Mouse (Mus musculus) lung, embryonic 15.5 days (tissue): ENCODE data around the gene Rarb. TPM values are rescaled to one million over a fixed set of nuclear protein-coding genes. Genes with fewer than 3 reads are reported as not detected.

Experiments
- ATAC-seq: fragments of 200-750 bp; cut with Nextera tagmentation; 2 replicates; pipeline ENCODE4 v1.8.0; 2017; ENCODE audit warnings: moderate number of reproducible peaks, borderline replicate concordance; ENCODE audit not compliant: low FRiP score, low TSS enrichment; ENCODE audit errors: extremely low read depth
- H3K27ac ChIP-seq: fragments of 300-500 bp; sonication (generic); 2 replicates; pipeline ENCODE4 v1.5.1; 2015; ENCODE audit warnings: moderate library complexity, mild to moderate bottlenecking, inconsistent platforms
- H3K27me3 ChIP-seq: fragments of 300-500 bp; sonication (generic); 2 replicates; pipeline ENCODE4 v1.6.1; 2015; ENCODE audit warnings: inconsistent platforms
- H3K36me3 ChIP-seq: fragments of 300-500 bp; sonication (generic); 2 replicates; pipeline ENCODE4 v1.6.1; 2015; ENCODE audit warnings: inconsistent platforms
- H3K4me1 ChIP-seq: fragments of 300-500 bp; sonication (generic); 2 replicates; pipeline ENCODE4 v1.6.1; 2015; ENCODE audit warnings: inconsistent platforms
- H3K4me2 ChIP-seq: fragments of 300-500 bp; sonication (generic); 2 replicates; pipeline ENCODE4 v1.6.1; 2015; ENCODE audit warnings: inconsistent platforms, mild to moderate bottlenecking, moderate library complexity
- H3K4me3 ChIP-seq: fragments of 300-500 bp; sonication (generic); 2 replicates; pipeline ENCODE4 v1.5.1; 2015; ENCODE audit warnings: mild to moderate bottlenecking, inconsistent platforms
- H3K9ac ChIP-seq: fragments of 300-500 bp; sonication (generic); 2 replicates; pipeline ENCODE4 v1.6.1; 2015; ENCODE audit warnings: inconsistent platforms
- H3K9me3 ChIP-seq: fragments of 300-500 bp; sonication (generic); 2 replicates; pipeline ENCODE4 v1.6.1; 2016; ENCODE audit warnings: inconsistent platforms
- WGBS: fragments of 180-500 bp; shearing (Covaris S2); methylation state at CpG from one replicate; pipeline ENCODE4 v1.1.7; 2015; 5-methylcytosine and 5-hydroxymethylcytosine counted together
- polyA plus RNA-seq: library from polyadenylated mRNA; unstranded; fragments of >200 nt; fragmentation: Nextera tagmentation; extraction: Ambion mirVana; gene quantifications from 2 replicates; pipeline ENCODE4 v1.2.1, GENCODE M21; 2015

The Rarb gene
- polyA plus RNA-seq, 1 experiment from 2014 or later: 14.5 TPM

DNA sequence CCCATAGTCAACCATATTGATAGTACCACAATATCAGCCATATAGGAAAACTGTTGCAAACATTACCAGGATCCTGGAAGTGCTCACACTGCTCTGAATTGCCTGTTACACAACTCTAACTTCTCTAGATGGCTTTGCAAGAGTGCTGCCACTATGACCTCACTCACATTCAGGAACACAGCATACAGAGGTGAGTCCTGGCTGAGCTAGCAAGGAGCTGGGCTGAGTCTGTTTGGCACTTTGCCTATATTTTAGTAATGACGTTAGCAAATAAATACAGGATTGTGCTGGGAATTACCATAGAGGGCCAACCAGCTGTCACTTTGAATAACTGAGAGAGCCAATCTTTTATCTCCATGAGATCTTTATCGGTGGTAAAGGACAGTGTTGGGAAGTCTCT lies 86.9 kb downstream of the Rarb start:
- Histone ChIP-seq H3K4me2 (no peak overlapping the region), H3K4me3 (no peak overlapping the region), H3K27ac (no peak overlapping the region), H3K36me3 (no peaks in the 10 kb centered on the region), H3K27me3 (no peaks in the 10 kb centered on the region), H3K9me3 (no peaks in the 10 kb centered on the region), H3K4me1 (peaks cover 46% of the 10 kb centered on the region), H3K9ac (no peak overlapping the region)
- no peak for ATAC-seq
- WGBS: 28% methylated on average over 2 of the region's 2 CpGs

- H3K27ac ChIP-seq: peak overlapping the region; percentile 64; the same call in 1 of the 2 replicates
- 74% methylated on average over 2 of the region's 2 CpGs for WGBS
- peak; percentile 88 for ATAC-seq
- no peak overlapping the region for H3K9ac ChIP-seq
- no peaks in the 10 kb centered on the region for H3K36me3 ChIP-seq
- H3K4me1 ChIP-seq: peaks cover 14% of the 10 kb centered on the region
- H3K4me2 ChIP-seq: no peak overlapping the region
- H3K27me3 ChIP-seq: no peaks in the 10 kb centered on the region
- H3K4me3 ChIP-seq: no peak overlapping the region
- H3K9me3 ChIP-seq: no peaks in the 10 kb centered on the region
These were observed 90.6 kb downstream of the Rarb start for GRCm38 (mm10) chr14:16728175-16728838.

GRCm38 (mm10) chr14:16723991-16724390 lies 95.0 kb downstream of the Rarb start:
- no peak for ATAC-seq

GRCm38 (mm10) chr14:16717821-16718220 lies 101.1 kb downstream of the Rarb start:
- Histone ChIP-seq H3K36me3 (no peaks in the 10 kb centered on the region), H3K4me3 (no peak overlapping the region), H3K27me3 (no peaks in the 10 kb centered on the region), H3K9me3 (no peaks in the 10 kb centered on the region), H3K27ac (no peak overlapping the region), H3K4me2 (no peak overlapping the region), H3K4me1 (no peaks in the 10 kb centered on the region), H3K9ac (no peak overlapping the region)
- no peak for ATAC-seq
- 55% methylated on average over 3 of the region's 3 CpGs for WGBS

More at GRCm38 (mm10) chr14:16723991-16724390, 95.0 kb downstream of the Rarb start:
- no peaks in the 10 kb centered on the region for H3K9me3 ChIP-seq
- no peaks in the 10 kb centered on the region for H3K27me3 ChIP-seq
- 88% methylated on average over 15 of the region's 15 CpGs for WGBS
- H3K36me3 ChIP-seq: no peaks in the 10 kb centered on the region
- no peak overlapping the region for H3K27ac ChIP-seq
- no peaks in the 10 kb centered on the region; the same call in 1 of the 2 replicates for H3K4me1 ChIP-seq
- no peak overlapping the region for H3K4me3 ChIP-seq
- H3K9ac ChIP-seq: no peak overlapping the region
- H3K4me2 ChIP-seq: no peak overlapping the region

- Histone ChIP-seq H3K4me1 (no peaks in the 10 kb centered on the region), H3K27me3 (no peaks in the 10 kb centered on the region), H3K9ac (no peak overlapping the region), H3K4me3 (no peak overlapping the region), H3K4me2 (no peak overlapping the region), H3K9me3 (no peaks in the 10 kb centered on the region), H3K36me3 (no peaks in the 10 kb centered on the region), H3K27ac (no peak overlapping the region)
- 28% methylated on average over 9 of the region's 9 CpGs for WGBS
- ATAC-seq: no peak
These were observed 104.5 kb downstream of the Rarb start for GRCm38 (mm10) chr14:16714344-16714955.

GRCm38 (mm10) chr14:16713773-16714172 lies 105.2 kb downstream of the Rarb start:
- Histone ChIP-seq H3K9me3 (no peaks in the 10 kb centered on the region), H3K4me2 (no peak overlapping the region), H3K27me3 (no peaks in the 10 kb centered on the region), H3K9ac (no peak overlapping the region), H3K4me1 (no peaks in the 10 kb centered on the region), H3K36me3 (no peaks in the 10 kb centered on the region), H3K27ac (no peak overlapping the region), H3K4me3 (no peak overlapping the region)
- no peak for ATAC-seq
- 54% methylated on average over 2 of the region's 2 CpGs for WGBS

DNA sequence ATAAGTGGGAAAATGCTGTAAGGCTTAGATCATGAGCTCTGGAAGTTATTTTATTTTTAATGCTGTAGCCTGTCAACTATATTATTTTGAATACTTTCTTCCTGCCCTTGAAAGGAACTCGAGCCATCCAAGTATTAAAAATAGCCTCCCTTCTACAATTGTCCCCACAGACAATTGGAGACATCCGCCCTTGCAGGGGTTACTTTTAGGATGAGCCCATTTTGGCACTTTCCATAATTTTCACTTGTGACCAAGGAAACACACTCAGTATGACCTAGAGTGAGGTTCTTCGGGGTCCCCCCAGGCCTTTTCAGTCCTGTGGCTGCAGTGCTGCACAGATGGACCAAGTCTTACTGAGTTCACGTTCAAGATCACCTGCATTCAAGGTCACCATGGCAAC lies 119.7 kb downstream of the Rarb start:
- 78% methylated on average over 4 of the region's 4 CpGs for WGBS
- H3K4me1 ChIP-seq: no peaks in the 10 kb centered on the region
- no peaks in the 10 kb centered on the region for H3K27me3 ChIP-seq
- no peak overlapping the region for H3K27ac ChIP-seq
- ATAC-seq: no peak
- H3K36me3 ChIP-seq: no peaks in the 10 kb centered on the region
- no peak overlapping the region for H3K4me3 ChIP-seq
- H3K4me2 ChIP-seq: no peak overlapping the region
- no peaks in the 10 kb centered on the region for H3K9me3 ChIP-seq
- no peak overlapping the region for H3K9ac ChIP-seq

- no peaks in the 10 kb centered on the region for H3K27me3 ChIP-seq
- no peak overlapping the region for H3K4me2 ChIP-seq
- no peak overlapping the region for H3K4me3 ChIP-seq
- H3K9me3 ChIP-seq: no peaks in the 10 kb centered on the region
- H3K36me3 ChIP-seq: no peaks in the 10 kb centered on the region
- no peaks in the 10 kb centered on the region for H3K4me1 ChIP-seq
- H3K27ac ChIP-seq: no peak overlapping the region
- 58% methylated on average over 3 of the region's 3 CpGs for WGBS
- no peak overlapping the region for H3K9ac ChIP-seq
- ATAC-seq: no peak
These were observed 123.4 kb downstream of the Rarb start for GRCm38 (mm10) chr14:16695453-16696120.

- 68% methylated on average over 3 of the region's 3 CpGs for WGBS
- no peak for ATAC-seq
- no peak overlapping the region for H3K27ac ChIP-seq
- no peak overlapping the region for H3K9ac ChIP-seq
- no peak overlapping the region for H3K4me3 ChIP-seq
- H3K4me1 ChIP-seq: no peaks in the 10 kb centered on the region
- H3K4me2 ChIP-seq: no peak overlapping the region
- no peaks in the 10 kb centered on the region for H3K36me3 ChIP-seq
- H3K27me3 ChIP-seq: no peaks in the 10 kb centered on the region
- H3K9me3 ChIP-seq: no peaks in the 10 kb centered on the region
These were observed 140.6 kb downstream of the Rarb start for GRCm38 (mm10) chr14:16678335-16678734.

DNA sequence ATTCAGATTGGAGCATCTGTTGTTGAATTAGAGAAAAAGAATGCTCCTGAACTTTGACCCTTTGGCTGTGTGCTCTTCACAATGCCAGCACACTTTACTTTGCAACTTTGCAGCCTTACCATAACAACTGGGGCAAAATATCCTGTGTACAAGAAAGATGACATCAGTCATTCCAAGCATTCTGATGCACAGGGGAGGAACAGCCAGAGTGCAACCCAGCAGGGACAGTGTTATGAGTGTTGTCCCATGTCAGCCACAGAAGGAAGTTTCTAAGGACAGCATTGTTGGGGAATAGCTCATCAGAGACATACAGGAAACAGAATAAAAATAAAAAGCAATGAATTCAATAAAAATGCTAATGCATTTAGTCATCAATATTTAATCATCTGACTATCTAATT lies 141.9 kb downstream of the Rarb start:
- ATAC-seq: no peak
- no peaks in the 10 kb centered on the region for H3K9me3 ChIP-seq
- no peak overlapping the region for H3K9ac ChIP-seq
- H3K4me1 ChIP-seq: no peaks in the 10 kb centered on the region
- H3K27me3 ChIP-seq: no peaks in the 10 kb centered on the region
- H3K4me3 ChIP-seq: no peak overlapping the region
- H3K4me2 ChIP-seq: no peak overlapping the region
- no peaks in the 10 kb centered on the region for H3K36me3 ChIP-seq
- no peak overlapping the region for H3K27ac ChIP-seq

DNA sequence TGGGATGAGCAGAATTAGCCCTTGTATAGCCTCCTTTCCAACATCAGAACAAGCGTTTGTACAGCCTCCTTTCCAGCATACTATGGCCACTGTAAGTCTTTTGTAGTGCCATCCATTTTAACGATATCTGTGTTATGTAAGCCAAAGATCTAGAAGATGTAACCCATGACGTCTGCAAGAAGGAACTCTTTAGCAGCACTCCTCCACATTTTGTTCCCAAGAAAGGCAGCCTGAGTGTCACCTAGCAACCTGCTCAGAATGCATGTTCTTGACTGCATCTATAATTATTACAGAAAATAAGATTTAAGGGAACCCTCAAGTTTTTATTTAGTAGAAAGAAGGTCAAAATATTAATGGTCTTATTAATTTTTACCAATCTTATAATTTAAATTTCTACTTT lies 148.4 kb downstream of the Rarb start:
- Histone ChIP-seq H3K4me2 (no peak overlapping the region), H3K27ac (no peak overlapping the region), H3K9me3 (no peaks in the 10 kb centered on the region), H3K9ac (no peak overlapping the region), H3K36me3 (no peaks in the 10 kb centered on the region), H3K27me3 (no peaks in the 10 kb centered on the region), H3K4me1 (no peaks in the 10 kb centered on the region), H3K4me3 (no peak overlapping the region)
- WGBS: 72% methylated on average over 3 of the region's 3 CpGs
- no peak for ATAC-seq
